Mouse (Mus musculus) heart, embryonic 10.5 days (tissue): ENCODE results near the gene Aars. TPM values are rescaled to one million over a fixed set of nuclear protein-coding genes. Genes with fewer than 3 reads are reported as not detected.
A peak's percentile ranks its signal among the peaks of the same experiment; 100 is the strongest.

ENCODE experiments used
- DNase-seq: peaks from one replicate; pipeline ENCODE4 v3.0.0-alpha.2; 2017; ENCODE audit warnings: low spot score
- H3K27ac ChIP-seq: fragments of 300-500 bp; sonication (generic); 2 replicates; pipeline ENCODE4 v1.5.1; 2016; ENCODE audit warnings: mild to moderate bottlenecking
- H3K27me3 ChIP-seq: fragments of 300-500 bp; sonication (generic); 2 replicates; pipeline ENCODE4 v1.6.1; 2016; ENCODE audit warnings: mild to moderate bottlenecking; ENCODE audit not compliant: poor library complexity, insufficient read depth, severe bottlenecking
- H3K36me3 ChIP-seq: fragments of 300-500 bp; sonication (generic); 2 replicates; pipeline ENCODE4 v1.6.1; 2016; ENCODE audit warnings: mild to moderate bottlenecking, moderate library complexity
- H3K4me1 ChIP-seq: fragments of 300-500 bp; sonication (generic); 2 replicates; pipeline ENCODE4 v1.6.1; 2016; ENCODE audit warnings: mild to moderate bottlenecking
- H3K4me3 ChIP-seq: fragments of 300-500 bp; sonication (generic); 2 replicates; pipeline ENCODE4 v1.5.1; 2016; ENCODE audit warnings: mild to moderate bottlenecking, moderate library complexity
- H3K9me3 ChIP-seq: fragments of 300-500 bp; sonication (generic); 2 replicates; pipeline ENCODE4 v1.6.1; 2016; ENCODE audit warnings: mild to moderate bottlenecking, moderate library complexity
- WGBS: fragments of 180-500 bp; shearing (Covaris S2); methylation state at CpG from one replicate; pipeline ENCODE4 v1.1.7; 2016; 5-methylcytosine and 5-hydroxymethylcytosine counted together
- polyA plus RNA-seq: library from polyadenylated mRNA; unstranded; fragments of >200 nt; fragmentation: Nextera tagmentation; extraction: Ambion mirVana; gene quantifications from 2 replicates; pipeline ENCODE4 v1.2.1, GENCODE M21; 2016

The Aars gene
- polyA plus RNA-seq, 1 experiment from 2014 or later = 72.4 TPM

- Histone ChIP-seq H3K9me3 (no peaks in the 10 kb centered on the region), H3K27ac (peak overlapping the region; percentile 95), H3K36me3 (peaks cover 22% of the 10 kb centered on the region), H3K27me3 (peaks cover 8% of the 10 kb centered on the region; the same call in 1 of the 2 replicates), H3K4me3 (peak overlapping the region; percentile 83), H3K4me1 (peaks cover 13% of the 10 kb centered on the region)
- WGBS = 6% methylated on average over 37 of the region's 37 CpGs
- DNase-seq = peak; percentile 100
Measured at GRCm38 (mm10) chr8:111033482-111034215, 705 bp downstream of the Aars start.

- Histone ChIP-seq H3K27me3 (peaks cover 8% of the 10 kb centered on the region; the same call in 1 of the 2 replicates), H3K4me1 (peaks cover 13% of the 10 kb centered on the region), H3K4me3 (peak overlapping the region; percentile 83), H3K36me3 (peaks cover 28% of the 10 kb centered on the region), H3K27ac (peak overlapping the region; percentile 95), H3K9me3 (no peaks in the 10 kb centered on the region)
- no peak for DNase-seq
- 21% methylated on average over 12 of the region's 12 CpGs for WGBS
Measured at GRCm38 (mm10) chr8:111034276-111034675, 1.3 kb downstream of the Aars start.

- peaks cover 5% of the 10 kb centered on the region; the same call in 1 of the 2 replicates for H3K27me3 ChIP-seq
- DNase-seq = no peak
- H3K9me3 ChIP-seq = no peaks in the 10 kb centered on the region
- H3K4me1 ChIP-seq = peaks cover 13% of the 10 kb centered on the region
- peaks cover 51% of the 10 kb centered on the region for H3K36me3 ChIP-seq
- 92% methylated on average over 15 of the region's 15 CpGs for WGBS
- no peak overlapping the region for H3K27ac ChIP-seq
- no peak overlapping the region for H3K4me3 ChIP-seq
Measured at GRCm38 (mm10) chr8:111036591-111036990, 3.6 kb downstream of the Aars start.

- Histone ChIP-seq H3K9me3 (no peaks in the 10 kb centered on the region), H3K4me3 (no peak overlapping the region), H3K4me1 (no peaks in the 10 kb centered on the region), H3K27me3 (no peaks in the 10 kb centered on the region), H3K27ac (no peak overlapping the region), H3K36me3 (peaks cover 99% of the 10 kb centered on the region)
- DNase-seq = no peak
- WGBS = 94% methylated on average over 19 of the region's 19 CpGs
Measured at GRCm38 (mm10) chr8:111042546-111042945, 9.6 kb downstream of the Aars start.

GRCm38 (mm10) chr8:111044003-111044734, 11.2 kb downstream of the Aars start:
- 42% methylated on average over 2 of the region's 2 CpGs for WGBS
- no peak overlapping the region for H3K4me3 ChIP-seq
- H3K27me3 ChIP-seq = no peaks in the 10 kb centered on the region
- peaks cover 99% of the 10 kb centered on the region for H3K36me3 ChIP-seq
- DNase-seq = no peak
- no peaks in the 10 kb centered on the region for H3K4me1 ChIP-seq
- H3K9me3 ChIP-seq = no peaks in the 10 kb centered on the region
- no peak overlapping the region for H3K27ac ChIP-seq

GRCm38 (mm10) chr8:111048694-111049093, 15.8 kb downstream of the Aars start:
- no peak overlapping the region for H3K27ac ChIP-seq
- H3K4me1 ChIP-seq = no peaks in the 10 kb centered on the region
- DNase-seq = no peak
- no peaks in the 10 kb centered on the region for H3K9me3 ChIP-seq
- WGBS = 90% methylated on average over 2 of the region's 2 CpGs
- no peak overlapping the region for H3K4me3 ChIP-seq
- no peaks in the 10 kb centered on the region for H3K27me3 ChIP-seq
- H3K36me3 ChIP-seq = peaks cover 99% of the 10 kb centered on the region

GRCm38 (mm10) chr8:111049106-111049505, 16.2 kb downstream of the Aars start:
- DNase-seq = no peak
- H3K27ac ChIP-seq = no peak overlapping the region
- no peaks in the 10 kb centered on the region for H3K9me3 ChIP-seq
- no peaks in the 10 kb centered on the region for H3K4me1 ChIP-seq
- no peaks in the 10 kb centered on the region for H3K27me3 ChIP-seq
- peaks cover 99% of the 10 kb centered on the region for H3K36me3 ChIP-seq
- no peak overlapping the region for H3K4me3 ChIP-seq
- 93% methylated on average over 7 of the region's 7 CpGs for WGBS

GRCm38 (mm10) chr8:111053827-111054518, 21.0 kb downstream of the Aars start:
- Histone ChIP-seq H3K36me3 (peaks cover 78% of the 10 kb centered on the region), H3K9me3 (no peaks in the 10 kb centered on the region), H3K27ac (no peak overlapping the region), H3K27me3 (no peaks in the 10 kb centered on the region), H3K4me1 (peaks cover 25% of the 10 kb centered on the region), H3K4me3 (no peak overlapping the region; the same call in 1 of the 2 replicates)
- WGBS = 89% methylated on average over 12 of the region's 12 CpGs
- DNase-seq = no peak

- Histone ChIP-seq H3K27ac (no peak overlapping the region), H3K27me3 (no peaks in the 10 kb centered on the region), H3K9me3 (no peaks in the 10 kb centered on the region), H3K4me1 (peaks cover 34% of the 10 kb centered on the region), H3K4me3 (no peak overlapping the region), H3K36me3 (peaks cover 67% of the 10 kb centered on the region)
- WGBS = 89% methylated on average over 17 of the region's 17 CpGs
- no peak for DNase-seq
Measured at GRCm38 (mm10) chr8:111055031-111055634, 22.2 kb downstream of the Aars start.

GRCm38 (mm10) chr8:111055661-111056060, 22.7 kb downstream of the Aars start:
- H3K36me3 ChIP-seq = peaks cover 62% of the 10 kb centered on the region

GRCm38 (mm10) chr8:111056158-111056663, 23.3 kb downstream of the Aars start, which contains the start of gene Exosc6:
Gene Exosc6 (plus strand): TSS chr8:111056339.
- Histone ChIP-seq H3K4me3 (peak within 1 kb of the TSS; percentile 97), H3K27ac (peak within 1 kb of the TSS; percentile 97), H3K4me1 (peaks cover 41% of the 10 kb centered on the region), H3K36me3 (peaks cover 57% of the 10 kb centered on the region), H3K9me3 (no peaks in the 10 kb centered on the region), H3K27me3 (no peaks in the 10 kb centered on the region)
- WGBS = under 1% methylated on average over 68 of the region's 68 CpGs
- DNase-seq = peak; percentile 95

More at GRCm38 (mm10) chr8:111055661-111056060, 22.7 kb downstream of the Aars start:
- DNase-seq = no peak
- H3K4me3 ChIP-seq = peak overlapping the region; percentile 97
- WGBS = 56% methylated on average over 2 of the region's 2 CpGs
- H3K9me3 ChIP-seq = no peaks in the 10 kb centered on the region
- H3K27ac ChIP-seq = no peak overlapping the region
- no peaks in the 10 kb centered on the region for H3K27me3 ChIP-seq
- peaks cover 35% of the 10 kb centered on the region for H3K4me1 ChIP-seq

- Histone ChIP-seq H3K9me3 (no peaks in the 10 kb centered on the region), H3K27ac (peak overlapping the region; percentile 97), H3K4me3 (peak overlapping the region; percentile 97), H3K4me1 (peaks cover 45% of the 10 kb centered on the region), H3K36me3 (peaks cover 51% of the 10 kb centered on the region), H3K27me3 (no peaks in the 10 kb centered on the region)
- WGBS = under 1% methylated on average over 59 of the region's 63 CpGs
- DNase-seq = no peak
Measured at GRCm38 (mm10) chr8:111056691-111057293, 23.8 kb downstream of the Aars start.
